Mouse (Mus musculus) MEL (cell line): ENCODE results near the gene Rabgap1l. TPM values are rescaled to one million over a fixed set of nuclear protein-coding genes. Genes with fewer than 3 reads are reported as not detected.

Experiments used
- DNase-seq: peaks from one replicate; pipeline ENCODE4 v3.0.0; 2011; ENCODE audit warnings: low read depth, low spot score
- H3K27ac ChIP-seq: 2 replicates; pipeline ENCODE4 v1.5.1; 2012; ENCODE audit warnings: low read depth, mild to moderate bottlenecking, control low read depth, low read length, moderate library complexity; ENCODE audit not compliant: control insufficient read depth
- H3K27me3 ChIP-seq, 2 experiments: fragments of 150-350 bp in 1 of 2; sonication (generic) in 1 of 2; 2 replicates each; pipeline ENCODE4 v1.6.1; 2012; ENCODE audit warnings: low read length in 2 of 2, mild to moderate bottlenecking in 2 of 2, improper control_type of control experiment in 1 of 2, moderate library complexity in 1 of 2; ENCODE audit not compliant: insufficient read depth in 2 of 2, control insufficient read depth in 1 of 2
- H3K36me3 ChIP-seq, 2 experiments: 2 replicates each; pipeline ENCODE4 v1.6.1; 2012 to 2014; ENCODE audit warnings: low read length in 2 of 2, improper control_type of control experiment in 1 of 2, inconsistent platforms in 1 of 2, mild to moderate bottlenecking in 1 of 2; ENCODE audit not compliant: insufficient read depth in 2 of 2, control insufficient read depth in 1 of 2
- H3K4me1 ChIP-seq, 2 experiments: fragments of 150-350 bp in 1 of 2; sonication (generic) in 1 of 2; 2 replicates each; pipeline ENCODE4 v1.6.1; 2012; ENCODE audit warnings: low read length in 2 of 2, improper control_type of control experiment in 1 of 2, mild to moderate bottlenecking in 1 of 2; ENCODE audit not compliant: insufficient read depth in 2 of 2, control insufficient read depth in 1 of 2
- H3K4me3 ChIP-seq, 2 experiments: fragments of 150-350 bp in 1 of 2; sonication (generic) in 1 of 2; 2 replicates each; pipeline ENCODE4 v1.5.1; 2012; ENCODE audit warnings: low read depth in 2 of 2, low read length in 2 of 2, mild to moderate bottlenecking in 2 of 2, moderate library complexity in 2 of 2, control low read depth in 1 of 2, improper control_type of control experiment in 1 of 2; ENCODE audit not compliant: control insufficient read depth in 1 of 2, insufficient read depth in 1 of 2
- H3K79me2 ChIP-seq: 2 replicates; pipeline ENCODE4 v1.6.1; 2012; ENCODE audit warnings: mild to moderate bottlenecking, low read length, moderate library complexity; ENCODE audit not compliant: control insufficient read depth, poor library complexity, insufficient read depth
- H3K9ac ChIP-seq: 2 replicates; pipeline ENCODE4 v1.6.1; 2012; ENCODE audit warnings: low read depth, mild to moderate bottlenecking, control low read depth, low read length, moderate library complexity; ENCODE audit not compliant: control insufficient read depth, poor library complexity, severe bottlenecking
- H3K9me3 ChIP-seq: fragments of 150-350 bp; sonication (generic); replicated peaks from 2 replicates; pipeline ENCODE4 v1.6.1; 2012; ENCODE audit warnings: mild to moderate bottlenecking, low read length, improper control_type of control experiment, moderate library complexity; ENCODE audit not compliant: insufficient read depth
- CHD2 ChIP-seq: IDR thresholded peaks from 2 replicates; pipeline ENCODE4 v1.6.1; 2011; ENCODE audit warnings: low read length, improper control_type of control experiment
- E2F4 ChIP-seq: IDR thresholded peaks from 2 replicates; pipeline ENCODE4 v1.6.1; 2011; ENCODE audit warnings: low read depth, low read length, improper control_type of control experiment, borderline replicate concordance
- ELF1 ChIP-seq: IDR thresholded peaks from 2 replicates; pipeline ENCODE4 v1.6.1; 2014; ENCODE audit warnings: low read depth, mild to moderate bottlenecking, inconsistent platforms, low read length, improper control_type of control experiment, moderate library complexity
- GABPA ChIP-seq: IDR thresholded peaks from 2 replicates; pipeline ENCODE4 v1.6.1; 2012; ENCODE audit warnings: low read depth, mild to moderate bottlenecking, inconsistent platforms, low read length, improper control_type of control experiment, moderate library complexity
- GATA1 ChIP-seq: IDR thresholded peaks from 2 replicates; pipeline ENCODE4 v1.6.1; 2011; ENCODE audit warnings: low read depth, low read length, improper control_type of control experiment
- JUND ChIP-seq: IDR thresholded peaks from 2 replicates; pipeline ENCODE4 v1.6.1; 2011; ENCODE audit warnings: low read depth, mild to moderate bottlenecking, improper control_type of control experiment, low read length
- KAT2A ChIP-seq: conservative IDR thresholded peaks from 2 replicates; pipeline ENCODE4 v1.6.1; 2012; ENCODE audit warnings: low read depth, low read length, improper control_type of control experiment, inconsistent platforms
- MXI1 ChIP-seq: IDR thresholded peaks from 2 replicates; pipeline ENCODE4 v1.6.1; 2011; ENCODE audit warnings: mild to moderate bottlenecking, low read depth, low read length, improper control_type of control experiment
- NELFE ChIP-seq: IDR thresholded peaks from 2 replicates; pipeline ENCODE4 v1.6.1; 2011; ENCODE audit warnings: low read depth, low read length, improper control_type of control experiment
- NRF1 ChIP-seq: IDR thresholded peaks from 2 replicates; pipeline ENCODE4 v1.6.1; 2014; ENCODE audit warnings: low read depth, mild to moderate bottlenecking, inconsistent platforms, low read length, improper control_type of control experiment, moderate library complexity; ENCODE audit not compliant: poor library complexity, insufficient read depth, severe bottlenecking
- POLR2A ChIP-seq, 2 experiments: IDR thresholded peaks; 2 replicates each; pipeline ENCODE4 v1.6.1; 2011 to 2012; ENCODE audit warnings: low read length in 2 of 2, mild to moderate bottlenecking in 2 of 2, control low read depth in 1 of 2, improper control_type of control experiment in 1 of 2, low read depth in 1 of 2, moderate library complexity in 1 of 2; ENCODE audit not compliant: control insufficient read depth in 1 of 2, insufficient read depth in 1 of 2, poor library complexity in 1 of 2
- POLR2AphosphoS2 ChIP-seq: IDR thresholded peaks from 2 replicates; pipeline ENCODE4 v1.6.1; 2011; ENCODE audit warnings: low read length, improper control_type of control experiment
- POLR2AphosphoS5 ChIP-seq: IDR thresholded peaks from 2 replicates; pipeline ENCODE4 v1.6.1; 2012; ENCODE audit warnings: low read depth, borderline replicate concordance, mild to moderate bottlenecking, inconsistent platforms, low read length, moderate library complexity, mixed read lengths
- RAD21 ChIP-seq: IDR thresholded peaks from 2 replicates; pipeline ENCODE4 v1.6.1; 2011; ENCODE audit warnings: mild to moderate bottlenecking, low read depth, low read length, improper control_type of control experiment
- SIN3A ChIP-seq: IDR thresholded peaks from 2 replicates; pipeline ENCODE4 v1.6.1; 2012; ENCODE audit warnings: low read length, improper control_type of control experiment, inconsistent platforms
- SMC3 ChIP-seq: IDR thresholded peaks from 2 replicates; pipeline ENCODE4 v1.6.1; 2011; ENCODE audit warnings: low read depth, low read length, improper control_type of control experiment
- TBP ChIP-seq: IDR thresholded peaks from 2 replicates; pipeline ENCODE4 v1.8.0; 2011; ENCODE audit warnings: low read depth, low read length, improper control_type of control experiment
- TCF12 ChIP-seq: IDR thresholded peaks from 2 replicates; pipeline ENCODE4 v1.6.1; 2014; ENCODE audit warnings: low read depth, mild to moderate bottlenecking, inconsistent platforms, low read length, improper control_type of control experiment, moderate library complexity
- UBTF ChIP-seq: IDR thresholded peaks from 2 replicates; pipeline ENCODE4 v1.6.1; 2012; ENCODE audit warnings: low read depth, mild to moderate bottlenecking, inconsistent platforms, low read length, improper control_type of control experiment, moderate library complexity, borderline replicate concordance; ENCODE audit not compliant: insufficient read depth
- USF1 ChIP-seq: IDR thresholded peaks from 2 replicates; pipeline ENCODE4 v1.6.1; 2014; ENCODE audit warnings: low read depth, mild to moderate bottlenecking, inconsistent platforms, low read length, improper control_type of control experiment, moderate library complexity
- USF2 ChIP-seq, 2 experiments: IDR thresholded peaks; 2 replicates each; pipeline ENCODE4 v1.6.1; 2011 to 2012; ENCODE audit warnings: improper control_type of control experiment in 2 of 2, low read length in 2 of 2, borderline replicate concordance in 1 of 2, inconsistent platforms in 1 of 2, low read depth in 1 of 2, mild to moderate bottlenecking in 1 of 2; ENCODE audit not compliant: insufficient read depth in 1 of 2
- ZC3H11A ChIP-seq: IDR thresholded peaks from 2 replicates; pipeline ENCODE4 v1.6.1; 2012; ENCODE audit warnings: low read depth, mild to moderate bottlenecking, inconsistent platforms, low read length, improper control_type of control experiment
- ZMIZ1 ChIP-seq: IDR thresholded peaks from 2 replicates; pipeline ENCODE4 v1.6.1; 2012; ENCODE audit warnings: low read depth, mild to moderate bottlenecking, inconsistent platforms, low read length, improper control_type of control experiment, moderate library complexity
- ZNF384 ChIP-seq: IDR thresholded peaks from 2 replicates; pipeline ENCODE4 v1.6.1; 2012; ENCODE audit warnings: low read depth, mild to moderate bottlenecking, inconsistent platforms, low read length, improper control_type of control experiment
- polyA plus RNA-seq, 2 experiments: library from polyadenylated mRNA; stranded (reverse) in 1 of 2; unstranded in 1 of 2; fragments of >175 nt in 1 of 2; fragments of >200 nt in 1 of 2; gene quantifications; 2 replicates each; pipeline versions ENCODE4 v1.2.1 to v1.2.4; 2012; ENCODE audit warnings: low replicate concordance in 2 of 2, low read depth in 1 of 2; ENCODE audit not compliant: insufficient read length in 2 of 2, insufficient read depth in 1 of 2, missing spikeins in 1 of 2
- total RNA-seq: library from RNA; depleted of rRNA; stranded (reverse); fragments of 300-350 nt; gene quantifications from 2 replicates; pipeline ENCODE4 v1.2.3, GENCODE M21; 2012

Gene Rabgap1l
- total and polyA plus RNA-seq, 3 experiments: 24.1 to 26.2 TPM; not detected in 1

GRCm38 (mm10) chr1:160351880-160352234 is 441.2 kb downstream of the Rabgap1l start:
- Histone ChIP-seq H3K79me2 (no peaks in the 10 kb centered on the region), H3K27me3 (no peaks in the 10 kb centered on the region), H3K4me1 (no peaks in the 10 kb centered on the region), H3K27ac (no peak overlapping the region), H3K9me3 (no peaks in the 10 kb centered on the region), H3K4me3 (no peak overlapping the region), H3K36me3 (no peaks in the 10 kb centered on the region), H3K9ac (no peak overlapping the region)
- DNase-seq: no peak
- no peak for TF ChIP-seq POLR2A (IDR thresholded peaks at IDR 0.05; ENCODE audit: control insufficient read depth in 1 of 2, insufficient read depth in 1 of 2, low read depth in 1 of 2, low read length in 2 of 2, poor library complexity in 1 of 2)
- TF ChIP-seq ZMIZ1: no peak
- no peak for TF ChIP-seq TCF12
- no peak for TF ChIP-seq CHD2
- TF ChIP-seq ZC3H11A: no peak
- TF ChIP-seq SMC3: no peak
- TF ChIP-seq ELF1: no peak
- no peak for TF ChIP-seq E2F4
- no peak for TF ChIP-seq ZNF384
- no peak for TF ChIP-seq GATA1
- no peak for TF ChIP-seq KAT2A
- TF ChIP-seq USF2 (IDR thresholded peaks at IDR 0.05; ENCODE audit: borderline replicate concordance in 1 of 2, insufficient read depth in 1 of 2, low read depth in 1 of 2, low read length in 2 of 2): no peak
- TF ChIP-seq UBTF: no peak
- TF ChIP-seq TBP: no peak
- TF ChIP-seq USF1: no peak
- TF ChIP-seq POLR2AphosphoS2: no peak

GRCm38 (mm10) chr1:160351146-160351879 is 441.7 kb downstream of the Rabgap1l start:
- Histone ChIP-seq H3K9ac (no peak overlapping the region), H3K79me2 (no peaks in the 10 kb centered on the region), H3K27ac (no peak overlapping the region), H3K9me3 (no peaks in the 10 kb centered on the region), H3K4me3 (no peak overlapping the region), H3K36me3 (no peaks in the 10 kb centered on the region; a peak in 1 of 4 replicates), H3K4me1 (no peaks in the 10 kb centered on the region), H3K27me3 (no peaks in the 10 kb centered on the region)
- DNase-seq: no peak
- no peak for TF ChIP-seq JUND
- no peak for TF ChIP-seq NRF1
- TF ChIP-seq TCF12: no peak
- no peak for TF ChIP-seq UBTF
- no peak for TF ChIP-seq MXI1
- no peak for TF ChIP-seq GABPA
- no peak for TF ChIP-seq KAT2A
- no peak for TF ChIP-seq RAD21
- no peak for TF ChIP-seq SIN3A
- TF ChIP-seq TBP: no peak
- no peak for TF ChIP-seq POLR2AphosphoS5
- TF ChIP-seq NELFE: no peak
- no peak for TF ChIP-seq POLR2AphosphoS2
- TF ChIP-seq POLR2A (IDR thresholded peaks at IDR 0.05; ENCODE audit: control insufficient read depth in 1 of 2, insufficient read depth in 1 of 2, low read depth in 1 of 2, low read length in 2 of 2, poor library complexity in 1 of 2): no peak
